Mouse (Mus musculus): ENCODE measurements around the gene Nolc1. TPM values are rescaled to one million over a fixed set of nuclear protein-coding genes. Genes with fewer than 3 reads are reported as not detected.

Gene Nolc1
- polyA plus RNA-seq, 1 experiment from 2014 or later = 77.1 TPM

- H3K9ac ChIP-seq (ENCODE audit: low read depth, low read length) = no peak overlapping the region
- WGBS = 86% methylated on average over 4 of the region's 4 CpGs
- no peaks in the 10 kb centered on the region for H3K9me3 ChIP-seq (ENCODE audit: control insufficient read depth, low read length)
- DNase-seq (ENCODE audit: low spot score) (no peak), ATAC-seq (ENCODE audit: low read depth) (no peak)
- no peak overlapping the region for H3K27ac ChIP-seq (replicated peaks; ENCODE audit: low read depth, low read length)
- no peaks in the 10 kb centered on the region for H3K27me3 ChIP-seq (replicated peaks; ENCODE audit: control insufficient read depth, insufficient read depth, low read length)
- no peaks in the 10 kb centered on the region for H3K36me3 ChIP-seq (ENCODE audit: control insufficient read depth, insufficient read depth, low read length)
- no peak overlapping the region for H3K4me3 ChIP-seq (ENCODE audit: low read depth, low read length)
- H3K4me1 ChIP-seq (ENCODE audit: control insufficient read depth, insufficient read depth, low read length) = no peaks in the 10 kb centered on the region
- no peak overlapping the region for H3K4me2 ChIP-seq (ENCODE audit: low read depth, low read length)
These were observed 16.0 kb downstream of the Nolc1 start for GRCm38 (mm10) chr19:46091641-46092040.

- WGBS = 90% methylated on average over 2 of the region's 2 CpGs
- no peak overlapping the region for H3K4me2 ChIP-seq (ENCODE audit: low read depth, low read length)
These were observed 18.5 kb downstream of the Nolc1 start for GRCm38 (mm10) chr19:46094144-46094543.

GRCm38 (mm10) chr19:46095291-46095690 is 19.6 kb downstream of the Nolc1 start:
- no peak overlapping the region for H3K9ac ChIP-seq (ENCODE audit: low read depth, low read length)
- H3K27ac ChIP-seq (replicated peaks; ENCODE audit: low read depth, low read length) = no peak overlapping the region
- no peak overlapping the region for H3K4me2 ChIP-seq (ENCODE audit: low read depth, low read length)
- H3K9me3 ChIP-seq (ENCODE audit: control insufficient read depth, low read length) = no peaks in the 10 kb centered on the region
- no peaks in the 10 kb centered on the region for H3K36me3 ChIP-seq (ENCODE audit: control insufficient read depth, insufficient read depth, low read length)
- WGBS = 84% methylated on average over 4 of the region's 4 CpGs
- H3K4me3 ChIP-seq (ENCODE audit: low read depth, low read length) = no peak overlapping the region
- no peak for ATAC-seq (ENCODE audit: low read depth)
- no peaks in the 10 kb centered on the region for H3K4me1 ChIP-seq (ENCODE audit: control insufficient read depth, insufficient read depth, low read length)
- DNase-seq (ENCODE audit: low spot score) = no peak
- no peaks in the 10 kb centered on the region for H3K27me3 ChIP-seq (replicated peaks; ENCODE audit: control insufficient read depth, insufficient read depth, low read length)

More at GRCm38 (mm10) chr19:46094144-46094543, 18.5 kb downstream of the Nolc1 start:
- H3K9me3 ChIP-seq (ENCODE audit: control insufficient read depth, low read length) = no peaks in the 10 kb centered on the region
- no peak overlapping the region for H3K9ac ChIP-seq (ENCODE audit: low read depth, low read length)
- H3K27me3 ChIP-seq (replicated peaks; ENCODE audit: control insufficient read depth, insufficient read depth, low read length) = no peaks in the 10 kb centered on the region
- H3K4me3 ChIP-seq (ENCODE audit: low read depth, low read length) = no peak overlapping the region
- ATAC-seq (ENCODE audit: low read depth) (no peak), DNase-seq (ENCODE audit: low spot score) (no peak)
- no peaks in the 10 kb centered on the region for H3K4me1 ChIP-seq (ENCODE audit: control insufficient read depth, insufficient read depth, low read length)
- H3K27ac ChIP-seq (replicated peaks; ENCODE audit: low read depth, low read length) = no peak overlapping the region
- no peaks in the 10 kb centered on the region for H3K36me3 ChIP-seq (ENCODE audit: control insufficient read depth, insufficient read depth, low read length)

GRCm38 (mm10) chr19:46096396-46096795 is 20.7 kb downstream of the Nolc1 start:
- H3K4me3 ChIP-seq (ENCODE audit: low read depth, low read length) = no peak overlapping the region
- H3K4me2 ChIP-seq (ENCODE audit: low read depth, low read length) = no peak overlapping the region
- DNase-seq (ENCODE audit: low spot score) (no peak), ATAC-seq (ENCODE audit: low read depth) (no peak)
- H3K9ac ChIP-seq (ENCODE audit: low read depth, low read length) = no peak overlapping the region
- no peaks in the 10 kb centered on the region for H3K36me3 ChIP-seq (ENCODE audit: control insufficient read depth, insufficient read depth, low read length)
- H3K9me3 ChIP-seq (ENCODE audit: control insufficient read depth, low read length) = no peaks in the 10 kb centered on the region
- no peaks in the 10 kb centered on the region for H3K4me1 ChIP-seq (ENCODE audit: control insufficient read depth, insufficient read depth, low read length)
- H3K27me3 ChIP-seq (replicated peaks; ENCODE audit: control insufficient read depth, insufficient read depth, low read length) = no peaks in the 10 kb centered on the region
- no peak overlapping the region for H3K27ac ChIP-seq (replicated peaks; ENCODE audit: low read depth, low read length)
- WGBS = 82% methylated on average over 5 of the region's 5 CpGs

GRCm38 (mm10) chr19:46099561-46099960 is 23.9 kb downstream of the Nolc1 start:
- 90% methylated on average over 3 of the region's 3 CpGs for whole genome bisulfite sequencing
- no peak overlapping the region for H3K9ac ChIP-seq (ENCODE audit: low read depth, low read length)
- DNase-seq (ENCODE audit: low spot score) (no peak), ATAC-seq (ENCODE audit: low read depth) (no peak)
- H3K4me2 ChIP-seq (ENCODE audit: low read depth, low read length) = no peak overlapping the region
- H3K9me3 ChIP-seq (ENCODE audit: control insufficient read depth, low read length) = no peaks in the 10 kb centered on the region
- H3K27me3 ChIP-seq (replicated peaks; ENCODE audit: control insufficient read depth, insufficient read depth, low read length) = no peaks in the 10 kb centered on the region
- no peaks in the 10 kb centered on the region for H3K36me3 ChIP-seq (ENCODE audit: control insufficient read depth, insufficient read depth, low read length)
- no peaks in the 10 kb centered on the region for H3K4me1 ChIP-seq (ENCODE audit: control insufficient read depth, insufficient read depth, low read length)
- no peak overlapping the region for H3K27ac ChIP-seq (replicated peaks; ENCODE audit: low read depth, low read length)
- no peak overlapping the region for H3K4me3 ChIP-seq (ENCODE audit: low read depth, low read length)

GRCm38 (mm10) chr19:46103437-46104186 is 27.9 kb downstream of the Nolc1 start:
- no peak overlapping the region for H3K9ac ChIP-seq (ENCODE audit: low read depth, low read length)
- no peaks in the 10 kb centered on the region for H3K9me3 ChIP-seq (ENCODE audit: control insufficient read depth, low read length)
- no peak overlapping the region for H3K4me2 ChIP-seq (ENCODE audit: low read depth, low read length)
- no peak overlapping the region for H3K4me3 ChIP-seq (ENCODE audit: low read depth, low read length)
- H3K4me1 ChIP-seq (ENCODE audit: control insufficient read depth, insufficient read depth, low read length) = no peaks in the 10 kb centered on the region
- H3K27ac ChIP-seq (replicated peaks; ENCODE audit: low read depth, low read length) = no peak overlapping the region
- DNase-seq (ENCODE audit: low spot score) = no peak
- H3K36me3 ChIP-seq (ENCODE audit: control insufficient read depth, insufficient read depth, low read length) = no peaks in the 10 kb centered on the region
- no peaks in the 10 kb centered on the region for H3K27me3 ChIP-seq (replicated peaks; ENCODE audit: control insufficient read depth, insufficient read depth, low read length)
- WGBS = 87% methylated on average over 6 of the region's 6 CpGs
- ATAC-seq (ENCODE audit: low read depth) = no peak

- Histone ChIP-seq H3K4me3 (ENCODE audit: low read depth, low read length) (no peak overlapping the region), H3K36me3 (ENCODE audit: control insufficient read depth, insufficient read depth, low read length) (no peaks in the 10 kb centered on the region), H3K4me2 (ENCODE audit: low read depth, low read length) (no peak overlapping the region), H3K9ac (ENCODE audit: low read depth, low read length) (no peak overlapping the region), H3K27ac (replicated peaks; ENCODE audit: low read depth, low read length) (no peak overlapping the region), H3K4me1 (ENCODE audit: control insufficient read depth, insufficient read depth, low read length) (no peaks in the 10 kb centered on the region), H3K9me3 (ENCODE audit: control insufficient read depth, low read length) (no peaks in the 10 kb centered on the region), H3K27me3 (replicated peaks; ENCODE audit: control insufficient read depth, insufficient read depth, low read length) (no peaks in the 10 kb centered on the region)
- DNase-seq (ENCODE audit: low spot score) = no peak
- WGBS = 80% methylated on average over 2 of the region's 2 CpGs
- no peak for ATAC-seq (ENCODE audit: low read depth)
These were observed 28.5 kb downstream of the Nolc1 start for GRCm38 (mm10) chr19:46104187-46104557.

- ATAC-seq (ENCODE audit: low read depth) (no peak), DNase-seq (ENCODE audit: low spot score) (no peak)
- Histone ChIP-seq H3K9ac (ENCODE audit: low read depth, low read length) (no peak overlapping the region), H3K9me3 (ENCODE audit: control insufficient read depth, low read length) (no peaks in the 10 kb centered on the region), H3K4me1 (ENCODE audit: control insufficient read depth, insufficient read depth, low read length) (no peaks in the 10 kb centered on the region), H3K4me3 (ENCODE audit: low read depth, low read length) (no peak overlapping the region), H3K27ac (replicated peaks; ENCODE audit: low read depth, low read length) (no peak overlapping the region), H3K4me2 (ENCODE audit: low read depth, low read length) (no peak overlapping the region), H3K27me3 (replicated peaks; ENCODE audit: control insufficient read depth, insufficient read depth, low read length) (no peaks in the 10 kb centered on the region), H3K36me3 (ENCODE audit: control insufficient read depth, insufficient read depth, low read length) (no peaks in the 10 kb centered on the region)
- 80% methylated on average over 2 of the region's 2 CpGs for WGBS
These were observed 34.6 kb downstream of the Nolc1 start for GRCm38 (mm10) chr19:46110214-46110613.

GRCm38 (mm10) chr19:46110781-46111180 is 35.1 kb downstream of the Nolc1 start:
- WGBS = 80% methylated on average over 5 of the region's 5 CpGs
- Histone ChIP-seq H3K36me3 (ENCODE audit: control insufficient read depth, insufficient read depth, low read length) (no peaks in the 10 kb centered on the region), H3K9ac (ENCODE audit: low read depth, low read length) (no peak overlapping the region), H3K27ac (replicated peaks; ENCODE audit: low read depth, low read length) (no peak overlapping the region), H3K9me3 (ENCODE audit: control insufficient read depth, low read length) (no peaks in the 10 kb centered on the region), H3K4me1 (ENCODE audit: control insufficient read depth, insufficient read depth, low read length) (no peaks in the 10 kb centered on the region), H3K4me3 (ENCODE audit: low read depth, low read length) (no peak overlapping the region), H3K27me3 (replicated peaks; ENCODE audit: control insufficient read depth, insufficient read depth, low read length) (no peaks in the 10 kb centered on the region), H3K4me2 (ENCODE audit: low read depth, low read length) (no peak overlapping the region)
- ATAC-seq (ENCODE audit: low read depth) (no peak), DNase-seq (ENCODE audit: low spot score) (no peak)

Measured in embryonic facial prominence, embryonic 14.5 days (tissue).